Mouse (Mus musculus): ENCODE results near the gene Ascc2.
"Not testable (repeated sequence)": the region's sequence is repeated elsewhere in the genome, so short reads cannot be mapped to it uniquely, and the experiment has no call there.

DNA sequence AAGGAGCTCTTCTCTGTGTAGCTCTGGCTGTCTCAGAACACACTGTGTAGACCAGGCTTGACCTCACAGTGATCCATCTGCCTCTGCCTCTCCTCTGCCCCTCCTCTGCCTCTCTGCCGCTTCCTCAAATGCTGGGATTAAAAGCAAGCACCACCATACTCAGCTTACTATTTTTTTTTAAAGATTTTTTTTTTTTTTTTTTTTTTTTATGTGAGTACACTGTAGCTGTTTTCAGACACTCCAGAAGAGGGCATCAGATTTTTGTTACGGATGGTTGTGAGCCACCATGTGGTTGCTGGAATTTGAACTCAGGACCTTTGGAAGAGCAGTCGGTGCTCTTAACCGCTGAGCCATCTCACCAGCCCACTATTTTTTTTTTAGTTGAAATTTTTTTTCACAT, 72.6 kb downstream of the Ascc2 start:
- TF ChIP-seq POLR2A (IDR thresholded peaks at IDR 0.05; ENCODE audit: low read depth, low read length), result not testable (repeated sequence)
- 0 out of 2 replicates have a peak, but pooled peaks have one; percentile 3 for TF ChIP-seq CTCF (IDR thresholded peaks at IDR 0.05; ENCODE audit: extremely low read depth, insufficient read length, insufficient replicate concordance, low read depth, low read length)

Measured in small intestine, adult 2 months (tissue).